Mouse (Mus musculus): ENCODE data around the gene Mettl7a2.

- no peak for TF ChIP-seq HCFC1 (IDR thresholded peaks at IDR 0.05; ENCODE audit: borderline replicate concordance, insufficient read depth, low read length)
- no peak for TF ChIP-seq ZNF384 (IDR thresholded peaks at IDR 0.05; ENCODE audit: low read depth, low read length)
- TF ChIP-seq ZC3H11A (IDR thresholded peaks at IDR 0.05; ENCODE audit: borderline replicate concordance, low read depth, low read length), result no peak
- no peak for TF ChIP-seq MAFK (IDR thresholded peaks at IDR 0.05; ENCODE audit: insufficient read depth, low read depth, low read length)
Measured at GRCm38 (mm10) chr15:100355876-100356275, 2.9 kb downstream of the Mettl7a2 start.

All from ES-E14 (cell line).